Mouse (Mus musculus): Measurements from ENCODE around the gene Gm45015. TPM values are rescaled to one million over a fixed set of nuclear protein-coding genes. Genes with fewer than 3 reads are reported as not detected.
A peak's percentile ranks its signal among the peaks of the same experiment; 100 is the strongest.

The Gm45015 gene
- polyA plus RNA-seq, 1 experiment: not detected

DNA sequence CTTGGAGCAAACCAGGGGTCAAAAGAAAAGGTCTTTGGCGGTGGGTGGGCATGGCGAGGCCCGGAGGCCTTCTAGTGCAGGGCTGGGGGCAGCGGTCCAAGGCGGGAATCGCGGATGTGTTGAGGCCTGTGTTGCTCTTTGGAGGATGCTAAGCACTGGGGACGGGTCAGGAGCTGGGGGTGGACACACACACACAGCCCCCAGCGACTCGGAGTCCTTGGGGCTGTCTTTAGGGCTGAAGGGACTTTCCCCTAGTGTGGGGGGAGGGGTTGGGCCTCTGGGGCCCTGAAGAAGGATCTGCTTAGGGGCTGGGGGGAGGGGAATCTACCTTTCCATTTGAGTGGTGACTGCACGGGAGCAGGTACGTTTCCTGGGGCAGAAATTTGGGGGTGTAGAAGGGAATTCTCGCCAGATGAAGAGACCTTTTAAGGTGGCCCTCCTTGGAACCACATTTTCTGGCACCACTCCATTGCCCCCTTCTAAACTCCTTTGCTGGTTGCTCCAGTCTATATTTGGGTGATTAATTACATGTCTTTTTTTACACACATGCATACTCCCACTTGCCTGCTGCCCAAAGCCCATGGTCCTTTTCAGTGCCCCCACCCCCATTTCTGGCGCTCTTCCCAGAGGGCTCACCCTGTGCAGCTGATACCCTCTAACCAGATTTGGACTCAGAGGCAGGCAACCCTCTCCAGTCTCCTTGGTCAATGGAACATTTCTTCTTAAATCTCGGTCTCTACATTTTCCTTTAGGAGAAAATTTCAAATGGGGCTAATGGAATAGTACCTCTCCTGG, 6.5 kb upstream of the Gm45015 start:
- no peak for DNase-seq
- WGBS: 21% methylated on average over 14 of the region's 15 CpGs
- no peaks in the 10 kb centered on the region for H3K4me1 ChIP-seq (ENCODE audit: control insufficient read depth, insufficient read depth, low read length)
- H3K27ac ChIP-seq (ENCODE audit: insufficient read depth, low read depth, low read length): no peak overlapping the region
- H3K4me3 ChIP-seq (ENCODE audit: insufficient read depth, low read depth, low read length): peak overlapping the region; percentile 87
- no peaks in the 10 kb centered on the region for H3K27me3 ChIP-seq (replicated peaks; ENCODE audit: control insufficient read depth, insufficient read depth, low read length)
- H3K36me3 ChIP-seq (ENCODE audit: control insufficient read depth, insufficient read depth, low read length): no peaks in the 10 kb centered on the region
- TF ChIP-seq POLR2A (IDR thresholded peaks at IDR 0.05; ENCODE audit: low read depth, low read length): no peak
- TF ChIP-seq CTCF (conservative IDR thresholded peaks at IDR 0.05; ENCODE audit: insufficient read depth, insufficient read length, low read depth, low read length): no peak

- 1% methylated on average over 35 of the region's 37 CpGs for WGBS
- no peaks in the 10 kb centered on the region for H3K27me3 ChIP-seq (replicated peaks; ENCODE audit: control insufficient read depth, insufficient read depth, low read length)
- peak within 1 kb of the TSS; percentile 87 for H3K4me3 ChIP-seq (ENCODE audit: insufficient read depth, low read depth, low read length)
- no peaks in the 10 kb centered on the region for H3K36me3 ChIP-seq (ENCODE audit: control insufficient read depth, insufficient read depth, low read length)
- DNase-seq: peak; percentile 81
- H3K4me1 ChIP-seq (ENCODE audit: control insufficient read depth, insufficient read depth, low read length): no peaks in the 10 kb centered on the region
- TF ChIP-seq CTCF (conservative IDR thresholded peaks at IDR 0.05; ENCODE audit: insufficient read depth, insufficient read length, low read depth, low read length) (no peak), POLR2A (IDR thresholded peaks at IDR 0.05; ENCODE audit: low read depth, low read length) (no peak)
- H3K27ac ChIP-seq (ENCODE audit: insufficient read depth, low read depth, low read length): peak within 1 kb of the TSS; percentile 73; the same call in 1 of the 2 replicates
These were observed 5.8 kb upstream of the Gm45015 start, which contains the start of gene Zfp275 for GRCm38 (mm10) chrX:73342483-73342895. Gene Zfp275, plus strand, starts transcription at chrX:73342621.

GRCm38 (mm10) chrX:73342068-73342467, 5.4 kb upstream of the Gm45015 start:
- H3K36me3 ChIP-seq (ENCODE audit: control insufficient read depth, insufficient read depth, low read length): no peaks in the 10 kb centered on the region
- peak overlapping the region; percentile 87; the same call in 1 of the 2 replicates for H3K4me3 ChIP-seq (ENCODE audit: insufficient read depth, low read depth, low read length)
- no peak overlapping the region for H3K27ac ChIP-seq (ENCODE audit: insufficient read depth, low read depth, low read length)
- WGBS: 19% methylated on average over 3 of the region's 3 CpGs
- no peak for TF ChIP-seq POLR2A (IDR thresholded peaks at IDR 0.05; ENCODE audit: low read depth, low read length)
- TF ChIP-seq CTCF (conservative IDR thresholded peaks at IDR 0.05; ENCODE audit: insufficient read depth, insufficient read length, low read depth, low read length): no peak
- no peak for DNase-seq
- H3K27me3 ChIP-seq (replicated peaks; ENCODE audit: control insufficient read depth, insufficient read depth, low read length): no peaks in the 10 kb centered on the region
- H3K4me1 ChIP-seq (ENCODE audit: control insufficient read depth, insufficient read depth, low read length): no peaks in the 10 kb centered on the region

GRCm38 (mm10) chrX:73341473-73341872, 4.8 kb upstream of the Gm45015 start:
- no peak for DNase-seq
- Histone ChIP-seq H3K27ac (ENCODE audit: insufficient read depth, low read depth, low read length) (no peak overlapping the region), H3K4me3 (ENCODE audit: insufficient read depth, low read depth, low read length) (no peak overlapping the region), H3K27me3 (replicated peaks; ENCODE audit: control insufficient read depth, insufficient read depth, low read length) (no peaks in the 10 kb centered on the region), H3K36me3 (ENCODE audit: control insufficient read depth, insufficient read depth, low read length) (no peaks in the 10 kb centered on the region), H3K4me1 (ENCODE audit: control insufficient read depth, insufficient read depth, low read length) (no peaks in the 10 kb centered on the region)
- no peak for TF ChIP-seq POLR2A (IDR thresholded peaks at IDR 0.05; ENCODE audit: low read depth, low read length)
- no peak for TF ChIP-seq CTCF (conservative IDR thresholded peaks at IDR 0.05; ENCODE audit: insufficient read depth, insufficient read length, low read depth, low read length)
- WGBS: 73% methylated on average over 1 of the region's 1 CpGs

DNA sequence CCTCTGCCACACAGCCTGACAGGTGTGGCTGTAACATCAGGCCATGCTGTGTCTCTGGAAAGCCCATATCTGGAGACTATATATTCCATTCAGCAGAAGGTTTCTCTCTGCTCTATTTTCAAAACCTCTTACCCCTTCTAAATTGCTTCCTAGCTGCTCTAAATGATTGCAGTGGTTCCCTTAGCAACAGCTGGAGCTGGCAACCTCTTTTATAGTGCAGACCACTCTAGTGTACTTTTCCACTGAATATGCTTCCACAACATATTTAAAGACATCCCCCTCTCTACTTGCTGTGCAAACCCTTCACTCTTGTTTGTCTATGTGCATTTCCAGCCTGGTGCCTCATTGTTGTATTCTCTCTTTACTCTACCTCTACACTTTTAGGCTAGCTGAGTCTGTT, 3.1 kb downstream of the Gm45015 start:
- TF ChIP-seq POLR2A (IDR thresholded peaks at IDR 0.05; ENCODE audit: low read depth, low read length) (no peak), CTCF (conservative IDR thresholded peaks at IDR 0.05; ENCODE audit: insufficient read depth, insufficient read length, low read depth, low read length) (no peak)
- no peak for DNase-seq
- no peaks in the 10 kb centered on the region for H3K27me3 ChIP-seq (replicated peaks; ENCODE audit: control insufficient read depth, insufficient read depth, low read length)
- H3K4me3 ChIP-seq (ENCODE audit: insufficient read depth, low read depth, low read length): no peak overlapping the region
- H3K27ac ChIP-seq (ENCODE audit: insufficient read depth, low read depth, low read length): no peak overlapping the region
- H3K36me3 ChIP-seq (ENCODE audit: control insufficient read depth, insufficient read depth, low read length): no peaks in the 10 kb centered on the region
- H3K4me1 ChIP-seq (ENCODE audit: control insufficient read depth, insufficient read depth, low read length): no peaks in the 10 kb centered on the region

GRCm38 (mm10) chrX:73327215-73327614, 9.4 kb downstream of the Gm45015 start:
- Histone ChIP-seq H3K4me3 (ENCODE audit: insufficient read depth, low read depth, low read length) (no peak overlapping the region), H3K36me3 (ENCODE audit: control insufficient read depth, insufficient read depth, low read length) (no peaks in the 10 kb centered on the region), H3K4me1 (ENCODE audit: control insufficient read depth, insufficient read depth, low read length) (no peaks in the 10 kb centered on the region), H3K27ac (ENCODE audit: insufficient read depth, low read depth, low read length) (no peak overlapping the region), H3K27me3 (replicated peaks; ENCODE audit: control insufficient read depth, insufficient read depth, low read length) (no peaks in the 10 kb centered on the region)
- 85% methylated on average over 2 of the region's 2 CpGs for WGBS
- TF ChIP-seq CTCF (conservative IDR thresholded peaks at IDR 0.05; ENCODE audit: insufficient read depth, insufficient read length, low read depth, low read length): no peak
- no peak for TF ChIP-seq POLR2A (IDR thresholded peaks at IDR 0.05; ENCODE audit: low read depth, low read length)
- DNase-seq: no peak

GRCm38 (mm10) chrX:73321029-73321428, 15.6 kb downstream of the Gm45015 start:
- Histone ChIP-seq H3K4me3 (ENCODE audit: insufficient read depth, low read depth, low read length) (no peak overlapping the region), H3K27me3 (replicated peaks; ENCODE audit: control insufficient read depth, insufficient read depth, low read length) (no peaks in the 10 kb centered on the region), H3K36me3 (ENCODE audit: control insufficient read depth, insufficient read depth, low read length) (no peaks in the 10 kb centered on the region), H3K4me1 (ENCODE audit: control insufficient read depth, insufficient read depth, low read length) (no peaks in the 10 kb centered on the region), H3K27ac (ENCODE audit: insufficient read depth, low read depth, low read length) (no peak overlapping the region)
- TF ChIP-seq CTCF (conservative IDR thresholded peaks at IDR 0.05; ENCODE audit: insufficient read depth, insufficient read length, low read depth, low read length): no peak
- TF ChIP-seq POLR2A (IDR thresholded peaks at IDR 0.05; ENCODE audit: low read depth, low read length): no peak
- WGBS: 72% methylated on average over 3 of the region's 3 CpGs
- no peak for DNase-seq

All from kidney, adult 2 months (tissue).